Mouse (Mus musculus): Measurements from ENCODE around the gene Skint5.
"Not testable (repeated sequence)": the region's sequence is repeated elsewhere in the genome, so short reads cannot be mapped to it uniquely, and the experiment has no call there.

Gene Skint5

GRCm38 (mm10) chr4:113999403-113999802, at the start of gene Skint5:
Gene Skint5 (minus strand): TSS chr4:113999503.
- no peak for DNase-seq (ENCODE audit: low spot score)

- DNase-seq (ENCODE audit: low spot score) = no peak
Measured at GRCm38 (mm10) chr4:113957343-113957742, 42.0 kb downstream of the Skint5 start.

GRCm38 (mm10) chr4:113764182-113764581, 235.1 kb downstream of the Skint5 start:
- no peak for DNase-seq (ENCODE audit: low spot score)

GRCm38 (mm10) chr4:113763684-113764083, 235.6 kb downstream of the Skint5 start:
- no peak for DNase-seq (ENCODE audit: low spot score)

- not testable (repeated sequence) for DNase-seq (ENCODE audit: low spot score)
Measured at GRCm38 (mm10) chr4:113448230-113448629, 551.1 kb downstream of the Skint5 start.

Measured in ovary, postnatal 36 days (tissue).